Mouse (Mus musculus) liver, embryonic 14.5 days (tissue): Measurements from ENCODE around the gene Hist1h2bc.
A peak's percentile ranks its signal among the peaks of the same experiment; 100 is the strongest.

Experiments used
- CTCF ChIP-seq: IDR thresholded peaks from 2 replicates; pipeline ENCODE4 v1.5.1; 2016; ENCODE audit warnings: antibody characterized with exemption, low read depth, control low read depth
- EP300 ChIP-seq: IDR thresholded peaks from 2 replicates; pipeline ENCODE4 v1.6.1; 2016; ENCODE audit warnings: antibody characterized with exemption, low read depth

DNA sequence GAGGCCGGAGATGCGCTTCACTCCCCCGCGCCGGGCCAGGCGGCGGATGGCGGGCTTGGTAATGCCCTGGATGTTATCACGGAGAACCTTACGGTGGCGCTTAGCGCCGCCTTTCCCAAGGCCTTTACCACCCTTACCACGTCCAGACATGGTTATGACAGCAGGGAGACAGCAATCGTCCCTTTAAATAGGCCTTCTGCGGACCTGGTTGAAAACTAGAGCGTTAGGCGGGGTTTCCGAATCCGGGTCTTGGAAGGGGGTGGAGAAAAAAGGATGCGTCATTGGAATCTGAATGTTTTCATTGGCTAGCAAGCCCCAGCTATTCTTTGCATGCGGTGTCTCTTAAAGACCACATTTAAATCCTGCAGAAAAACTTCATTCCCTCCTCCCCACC, 14.3 kb downstream of the Hist1h2bc start, which contains the start of gene Hist1h4c:
- TF ChIP-seq CTCF (peak; percentile 25; the same call in 1 of the 2 replicates), EP300 (peak; percentile 91)
